Mouse (Mus musculus) liver, adult 2 months (tissue): Measurements from ENCODE around the gene Slc35f6.

Experiments used
- CTCF ChIP-seq: fragments of 200-500 bp; IDR thresholded peaks from 2 replicates; pipeline ENCODE4 v1.5.1; 2011; ENCODE audit warnings: low read depth, low read length, control low read depth
- POLR2A ChIP-seq: fragments of 200-500 bp; IDR thresholded peaks from 2 replicates; pipeline ENCODE4 v1.6.1; 2011; ENCODE audit warnings: low read length, control low read depth; ENCODE audit not compliant: insufficient read depth; ENCODE audit errors: extremely low read depth

DNA sequence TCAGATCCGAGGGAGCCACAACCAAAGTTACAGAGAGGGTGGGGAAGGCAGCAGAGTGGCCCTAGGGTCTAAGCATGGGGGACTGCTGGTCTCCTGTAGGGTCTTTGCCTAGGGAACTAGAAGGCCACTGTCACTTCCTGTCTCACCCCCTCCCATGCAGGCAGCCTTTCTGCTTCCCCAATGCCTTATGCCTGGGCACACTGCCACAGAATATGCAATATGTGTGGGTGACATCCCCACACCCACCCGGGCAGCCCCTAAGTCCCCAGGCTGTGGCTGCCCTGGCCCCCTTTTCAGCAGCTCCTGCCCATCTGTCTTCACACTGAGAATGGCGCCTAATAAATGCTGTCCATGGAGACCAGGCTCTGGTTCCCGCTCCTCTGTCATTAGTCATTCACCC is 22.8 kb upstream of the Slc35f6 start:
- TF ChIP-seq POLR2A, result no peak
- no peak for TF ChIP-seq CTCF
